8 mouse cellular contexts compared by ENCODE assay signal in the genomic region with DNA sequence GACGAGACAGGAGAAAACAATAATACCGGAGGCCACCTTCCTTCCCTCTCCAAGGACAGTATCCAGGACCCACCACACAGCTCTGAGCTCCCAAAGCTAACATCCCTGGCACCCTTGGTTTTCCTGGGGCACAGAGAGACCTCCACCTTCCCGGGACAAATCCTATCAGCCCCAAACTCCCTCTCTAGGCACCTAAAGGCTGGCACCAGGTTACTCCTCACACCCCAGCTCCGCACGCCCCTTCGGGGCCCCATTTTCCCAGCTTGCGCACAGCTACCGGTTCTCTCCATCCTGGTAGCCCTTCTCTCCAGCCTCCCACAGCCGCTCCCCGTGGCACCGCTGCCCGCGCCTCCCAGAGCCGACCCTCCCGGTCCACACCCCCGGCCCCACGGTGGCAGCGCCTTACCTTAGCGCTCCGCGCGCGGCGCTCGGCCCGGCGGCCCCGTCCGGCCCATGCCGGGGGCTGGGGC. TPM values are rescaled to one million over a fixed set of nuclear protein-coding genes. Genes with fewer than 3 reads are reported as not detected.
DNase-seq lines count a peak whose midpoint lies in the region; ATAC-seq and TF ChIP-seq lines count a peak whose summit lies in the region.

No protein-coding gene starts in this region.

- no peak for TF ChIP-seq EP300 in liver, embryonic 14.5 days (IDR thresholded peaks at IDR 0.05; ENCODE audit: low read depth)

- H3K27me3 ChIP-seq in heart, embryonic 15.5 days = no peaks in the 10 kb centered on the region
- peaks cover 38% of the 10 kb centered on the region for H3K27me3 ChIP-seq in liver, embryonic 14.5 days (ENCODE audit: control insufficient read depth, insufficient read depth, low read length)

- under 1% methylated on average over 30 of the region's 30 CpGs for WGBS in heart, embryonic 15.5 days
- WGBS in liver, embryonic 14.5 days (ENCODE audit: insufficient replicate concordance) = under 1% methylated on average over 30 of the region's 30 CpGs

- peak overlapping the region; percentile 73 for H3K4me3 ChIP-seq in heart, embryonic 15.5 days
- peak overlapping the region; percentile 60 to 75 for H3K4me3 ChIP-seq in liver, embryonic 14.5 days (ENCODE audit: insufficient read depth in 1 of 2, low read depth in 2 of 2, low read length in 2 of 2)

- TF ChIP-seq CTCF in liver, embryonic 14.5 days (IDR thresholded peaks at IDR 0.05; ENCODE audit: low read depth) = no peak

- intact Hi-C loops in gastrocnemius, postnatal 14 days (cut with DNase I; ENCODE audit: low total_unique reads) = no loop called here

- peak overlapping the region; percentile 96 for H3K9ac ChIP-seq in heart, embryonic 15.5 days
- no peak overlapping the region; the same call in none of the 2 replicates for H3K9ac ChIP-seq in liver, embryonic 14.5 days (replicated peaks)

- H3K9me3 ChIP-seq in heart, embryonic 15.5 days (replicated peaks) = no peaks in the 10 kb centered on the region
- H3K9me3 ChIP-seq in liver, embryonic 14.5 days (ENCODE audit: control insufficient read depth, low read length) = no peaks in the 10 kb centered on the region

- peaks cover 47% of the 10 kb centered on the region for H3K4me1 ChIP-seq in heart, embryonic 15.5 days (replicated peaks)
- peaks cover 0 to 11% of the 10 kb centered on the region in 2 experiments; a peak in 2 of 4 replicates for H3K4me1 ChIP-seq in liver, embryonic 14.5 days (replicated peaks; ENCODE audit: control insufficient read depth in 2 of 2, insufficient read depth in 2 of 2, low read length in 1 of 2)

- H3K27ac ChIP-seq in heart, embryonic 15.5 days = peak overlapping the region; percentile 99
- no peak overlapping the region for H3K27ac ChIP-seq in liver, embryonic 14.5 days

- peak overlapping the region; percentile 87 for H3K4me2 ChIP-seq in heart, embryonic 15.5 days
- H3K4me2 ChIP-seq in liver, embryonic 14.5 days (ENCODE audit: low read depth) = peak overlapping the region; percentile 61

- peaks cover 11% of the 10 kb centered on the region for H3K36me3 ChIP-seq in heart, embryonic 15.5 days
- H3K36me3 ChIP-seq in liver, embryonic 14.5 days (replicated peaks; ENCODE audit: control insufficient read depth, insufficient read depth, low read depth) = no peaks in the 10 kb centered on the region

- peak; percentile 10; the same call in 1 of the 2 replicates for ATAC-seq in heart, embryonic 15.5 days (replicated peaks; ENCODE audit: insufficient number of reproducible peaks, insufficient read depth, low FRiP score, low read depth)
- ATAC-seq in liver, embryonic 14.5 days (ENCODE audit: insufficient read depth) = no peak
- ATAC-seq in activated CD4-positive, CD25-positive, alpha-beta regulatory T cell, adult 4 months = no peak

- DNase-seq in gastrocnemius, postnatal 14 days = peak; percentile 32
- DNase-seq in gastrocnemius, adult 18-20 months (ENCODE audit: low spot score) = no peak
- DNase-seq in spleen, postnatal 10 days (ENCODE audit: low spot score in 2 of 2) = peak; percentile 22 to 24
- DNase-seq in spleen, adult 12 weeks (ENCODE audit: low spot score) = no peak
- no peak for DNase-seq in liver, embryonic 14.5 days (ENCODE audit: low read depth in 3 of 3, low spot score in 3 of 3)
- DNase-seq in adipocyte (ENCODE audit: low spot score) = no peak

RNA-seq across cellular contexts. Expression of a gene that starts 0.5 kb away (rescaled TPM):
- total RNA-seq in gastrocnemius, postnatal 14 days (2021) = 10 to 100 TPM; 20.6 to 28.7 TPM
- 1 to 10 TPM; 5.2 to 5.5 TPM for total RNA-seq in gastrocnemius, adult 18-20 months (2021)
- 9.9 and 14.2 TPM in 2 replicates for polyA plus RNA-seq in heart, embryonic 15.5 days (2015; fragmentation: Nextera tagmentation; extraction: Ambion mirVana)
- 2.9 and 3.4 TPM in 2 replicates for polyA plus RNA-seq in liver, embryonic 14.5 days (2012; rRNA removed)
- polyA plus RNA-seq in liver, embryonic 14.5 days (2014; fragmentation: Nextera tagmentation; extraction: Ambion mirVana) = 1.8 TPM in 2 replicates
- 10 to 100 TPM; 19.7 to 24.1 TPM for polyA plus RNA-seq in activated CD4-positive, CD25-positive, alpha-beta regulatory T cell, adult 4 months (2017; shearing (Covaris generic))

RNA-seq across cellular contexts. Expression of a gene that starts 35.8 kb away (rescaled TPM):
- 10 to 100 TPM; 45.2 to 50.2 TPM for total RNA-seq in gastrocnemius, postnatal 14 days (2021)
- total RNA-seq in gastrocnemius, adult 18-20 months (2021) = 10 to 100 TPM; 47.8 to 58.0 TPM
- 78.8 and 85.8 TPM in 2 replicates for polyA plus RNA-seq in heart, embryonic 15.5 days (2015; fragmentation: Nextera tagmentation; extraction: Ambion mirVana)
- 44.4 and 59.9 TPM in 2 replicates for polyA plus RNA-seq in liver, embryonic 14.5 days (2012; rRNA removed)
- 107 and 108 TPM in 2 replicates for polyA plus RNA-seq in liver, embryonic 14.5 days (2014; fragmentation: Nextera tagmentation; extraction: Ambion mirVana)
- polyA plus RNA-seq in activated CD4-positive, CD25-positive, alpha-beta regulatory T cell, adult 4 months (2017; shearing (Covaris generic)) = 10 to 100 TPM; 51.0 to 72.3 TPM

RNA-seq across cellular contexts. Expression of a gene that starts 49.8 kb away (rescaled TPM):
- total RNA-seq in gastrocnemius, postnatal 14 days (2021) = 1 to 10 TPM; 2.4 to 8.7 TPM
- 1 to 10 TPM; 3.1 to 7.2 TPM for total RNA-seq in gastrocnemius, adult 18-20 months (2021)
- polyA plus RNA-seq in heart, embryonic 15.5 days (2015; fragmentation: Nextera tagmentation; extraction: Ambion mirVana) = 1.1 and 1.7 TPM in 2 replicates
- 0.92 and 1.2 TPM in 2 replicates for polyA plus RNA-seq in liver, embryonic 14.5 days (2012; rRNA removed)
- 1.3 and 1.9 TPM in 2 replicates for polyA plus RNA-seq in liver, embryonic 14.5 days (2014; fragmentation: Nextera tagmentation; extraction: Ambion mirVana)
- polyA plus RNA-seq in activated CD4-positive, CD25-positive, alpha-beta regulatory T cell, adult 4 months (2017; shearing (Covaris generic)) = 10 to 100 TPM; 20.6 to 29.5 TPM

Comparison
In these comparisons a context has a peak if more than half of its experiments do, and no peak if none do; other contexts are left out.
1. DNase-seq: peak in gastrocnemius, postnatal 14 days (single experiment) and spleen, postnatal 10 days (2 of 2); none in gastrocnemius, adult 18-20 months (single experiment), spleen, adult 12 weeks (single experiment), liver, embryonic 14.5 days (0 of 3) and adipocyte (single experiment).